8 mouse cellular contexts compared by ENCODE assay signal in genomic region chr1:134093771-134094526, GRCm38 (mm10). TPM values are rescaled to one million over a fixed set of nuclear protein-coding genes. Genes with fewer than 3 reads are reported as not detected.
DNase-seq lines count a peak whose midpoint lies in the region; ATAC-seq and TF ChIP-seq lines count a peak whose summit lies in the region.

No protein-coding gene starts in this region.

- TF ChIP-seq CTCF in forebrain, postnatal 0 days (IDR thresholded peaks at IDR 0.05; ENCODE audit: low read depth), result no peak

- no peak overlapping the region for H3K27ac ChIP-seq in forebrain, postnatal 0 days (ENCODE audit: low read depth, low read length)
- peak overlapping the region; percentile 83; the same call in 1 of the 2 replicates for H3K27ac ChIP-seq in limb, embryonic 13.5 days
- H3K27ac ChIP-seq in midbrain, embryonic 13.5 days, result peak overlapping the region; percentile 79

- H3K27me3 ChIP-seq in forebrain, postnatal 0 days (ENCODE audit: insufficient read depth, low read length), result no peaks in the 10 kb centered on the region
- H3K27me3 ChIP-seq in limb, embryonic 13.5 days, result no peaks in the 10 kb centered on the region
- no peaks in the 10 kb centered on the region for H3K27me3 ChIP-seq in midbrain, embryonic 13.5 days

- no peak overlapping the region for H3K4me3 ChIP-seq in forebrain, postnatal 0 days (ENCODE audit: low read depth, low read length)
- H3K4me3 ChIP-seq in limb, embryonic 13.5 days, result peak overlapping the region; percentile 50
- peak overlapping the region; percentile 46; the same call in 1 of the 2 replicates for H3K4me3 ChIP-seq in midbrain, embryonic 13.5 days (replicated peaks)

- H3K36me3 ChIP-seq in forebrain, postnatal 0 days (ENCODE audit: insufficient read depth), result no peaks in the 10 kb centered on the region
- no peaks in the 10 kb centered on the region for H3K36me3 ChIP-seq in limb, embryonic 13.5 days
- H3K36me3 ChIP-seq in midbrain, embryonic 13.5 days, result no peaks in the 10 kb centered on the region

- no peak overlapping the region for H3K9ac ChIP-seq in forebrain, postnatal 0 days
- peak overlapping the region; percentile 68; the same call in 1 of the 2 replicates for H3K9ac ChIP-seq in limb, embryonic 13.5 days
- H3K9ac ChIP-seq in midbrain, embryonic 13.5 days (replicated peaks), result no peak overlapping the region

- H3K9me3 ChIP-seq in forebrain, postnatal 0 days (ENCODE audit: low read length), result no peaks in the 10 kb centered on the region
- no peaks in the 10 kb centered on the region for H3K9me3 ChIP-seq in limb, embryonic 13.5 days
- no peaks in the 10 kb centered on the region for H3K9me3 ChIP-seq in midbrain, embryonic 13.5 days

- peak overlapping the region; percentile 83 for H3K4me2 ChIP-seq in forebrain, postnatal 0 days (ENCODE audit: low read depth)
- peak overlapping the region; percentile 88 for H3K4me2 ChIP-seq in limb, embryonic 13.5 days (replicated peaks)
- peak overlapping the region; percentile 77 for H3K4me2 ChIP-seq in midbrain, embryonic 13.5 days (replicated peaks)

- WGBS in forebrain, postnatal 0 days, result 57% methylated on average over 13 of the region's 13 CpGs
- 61% methylated on average over 13 of the region's 13 CpGs for WGBS in limb, embryonic 13.5 days
- WGBS in midbrain, embryonic 13.5 days, result 67% methylated on average over 13 of the region's 13 CpGs

- peaks cover 19% of the 10 kb centered on the region for H3K4me1 ChIP-seq in forebrain, postnatal 0 days (ENCODE audit: insufficient read depth)
- H3K4me1 ChIP-seq in limb, embryonic 13.5 days, result peaks cover 54% of the 10 kb centered on the region
- peaks cover 67% of the 10 kb centered on the region for H3K4me1 ChIP-seq in midbrain, embryonic 13.5 days (replicated peaks)

- no peak for ATAC-seq in forebrain, postnatal 0 days
- no peak for ATAC-seq in limb, embryonic 13.5 days (ENCODE audit: low FRiP score, low read depth)
- ATAC-seq in midbrain, embryonic 13.5 days, result no peak

- DNase-seq in cerebellum, adult 11-12 months, result peak; percentile 58
- DNase-seq in cerebellum, adult 11 months, result no peak
- peak; percentile 85 for DNase-seq in A20 (ENCODE audit: low read depth, low spot score)
- no peak for DNase-seq in forebrain, postnatal 0 days
- DNase-seq in frontal cortex, postnatal 25 days (ENCODE audit: low spot score in 2 of 2), result no peak
- DNase-seq in ovary, postnatal 36 days (ENCODE audit: low spot score), result no peak

RNA-seq across cellular contexts. Expression of gene Btg2, which starts 15.0 kb away (rescaled TPM):
- total RNA-seq in forebrain, postnatal 0 days (2014; rRNA removed), result 9.2 and 11.9 TPM in 2 replicates
- polyA plus RNA-seq in forebrain, postnatal 0 days (2015; fragmentation: Nextera tagmentation; extraction: Ambion mirVana), result 10.1 and 12.0 TPM in 2 replicates
- polyA plus RNA-seq in limb, embryonic 13.5 days (2015; fragmentation: Nextera tagmentation; extraction: Ambion mirVana), result 27.1 and 28.2 TPM in 2 replicates
- polyA plus RNA-seq in midbrain, embryonic 13.5 days (2015; fragmentation: Nextera tagmentation; extraction: Ambion mirVana), result 109 and 110 TPM in 2 replicates

RNA-seq across cellular contexts. Expression of gene Chit1, which starts 17.1 kb away (rescaled TPM):
- total RNA-seq in forebrain, postnatal 0 days (2014; rRNA removed), result 0.19 and 0.46 TPM in 2 replicates
- 0.30 and 0.41 TPM in 2 replicates for polyA plus RNA-seq in forebrain, postnatal 0 days (2015; fragmentation: Nextera tagmentation; extraction: Ambion mirVana)
- polyA plus RNA-seq in limb, embryonic 13.5 days (2015; fragmentation: Nextera tagmentation; extraction: Ambion mirVana), result 0.17 and 0.26 TPM in 2 replicates
- polyA plus RNA-seq in midbrain, embryonic 13.5 days (2015; fragmentation: Nextera tagmentation; extraction: Ambion mirVana), result 0.09 and 0.27 TPM in 2 replicates

RNA-seq across cellular contexts. Expression of gene Fmod, which starts 56.9 kb away (rescaled TPM):
- total RNA-seq in forebrain, postnatal 0 days (2014; rRNA removed), result 7.0 and 14.2 TPM in 2 replicates
- polyA plus RNA-seq in forebrain, postnatal 0 days (2015; fragmentation: Nextera tagmentation; extraction: Ambion mirVana), result 14.7 and 19.6 TPM in 2 replicates
- polyA plus RNA-seq in limb, embryonic 13.5 days (2015; fragmentation: Nextera tagmentation; extraction: Ambion mirVana), result 42.1 and 48.5 TPM in 2 replicates
- polyA plus RNA-seq in midbrain, embryonic 13.5 days (2015; fragmentation: Nextera tagmentation; extraction: Ambion mirVana), result 5.5 and 5.7 TPM in 2 replicates

Comparison
In these comparisons a context has a peak if more than half of its experiments do, and no peak if none do; other contexts are left out.
1. DNase-seq: peak in cerebellum, adult 11-12 months (single experiment) and A20 (single experiment); none in cerebellum, adult 11 months (single experiment), forebrain, postnatal 0 days (single experiment), frontal cortex, postnatal 25 days (0 of 2) and ovary, postnatal 36 days (single experiment).
2. Peak in every context shown above with its lines, with median percentiles within 50 percentile points of each other: H3K4me2 ChIP-seq.